Mouse (Mus musculus) cerebellum, adult 2 months (tissue): ENCODE measurements around the gene Nup160.

Source experiments
- CTCF ChIP-seq: fragments of 200-500 bp; IDR thresholded peaks from 2 replicates; pipeline ENCODE4 v1.5.1; 2011; ENCODE audit warnings: low read depth, mild to moderate bottlenecking, control low read depth, low read length, moderate library complexity, borderline replicate concordance; ENCODE audit not compliant: insufficient read depth
- POLR2A ChIP-seq: fragments of 200-500 bp; IDR thresholded peaks from 2 replicates; pipeline ENCODE4 v1.6.1; 2011; ENCODE audit warnings: low read length, control low read depth, borderline replicate concordance; ENCODE audit not compliant: insufficient read depth

DNA sequence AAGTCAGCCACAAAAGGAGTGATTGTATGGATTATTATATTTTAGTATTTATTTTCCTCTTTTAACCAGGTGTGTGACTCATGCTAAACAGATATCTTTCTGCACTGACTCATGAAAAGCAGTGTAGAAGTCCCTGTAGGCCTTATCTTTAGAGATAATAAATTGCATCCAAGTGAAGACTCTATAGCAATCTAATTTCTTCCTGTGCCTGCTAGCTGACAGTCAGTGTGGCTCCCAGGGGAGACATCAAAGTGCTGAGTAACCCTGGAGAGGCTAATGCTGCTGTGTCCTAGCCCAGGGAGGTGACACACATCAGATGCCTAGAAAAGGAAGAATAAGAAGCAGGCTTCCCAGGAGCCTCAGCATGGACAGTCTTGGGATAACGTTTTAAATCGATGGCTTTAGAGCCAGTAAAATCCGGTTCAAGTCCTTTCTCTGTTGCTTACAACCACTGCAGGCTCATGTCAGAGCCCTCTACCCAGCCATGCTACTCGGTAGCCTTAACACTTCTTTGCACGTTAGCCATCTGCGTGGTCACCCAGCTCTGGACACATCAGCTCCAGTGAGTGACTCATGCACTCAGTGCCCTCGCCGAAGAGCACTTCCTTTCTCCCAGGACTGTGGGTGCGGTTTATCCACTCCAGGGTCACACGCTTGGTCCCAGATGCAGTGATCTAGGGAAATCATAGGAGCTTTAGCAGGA lies 35.9 kb upstream of the Nup160 start:
- TF ChIP-seq POLR2A (no peak), CTCF (no peak)
